Mouse (Mus musculus): ENCODE measurements around the gene Zc3h18. TPM values are rescaled to one million over a fixed set of nuclear protein-coding genes. Genes with fewer than 3 reads are reported as not detected.

The Zc3h18 gene
- polyA plus RNA-seq, 1 experiment from 2014 or later, result 47.4 TPM

DNA sequence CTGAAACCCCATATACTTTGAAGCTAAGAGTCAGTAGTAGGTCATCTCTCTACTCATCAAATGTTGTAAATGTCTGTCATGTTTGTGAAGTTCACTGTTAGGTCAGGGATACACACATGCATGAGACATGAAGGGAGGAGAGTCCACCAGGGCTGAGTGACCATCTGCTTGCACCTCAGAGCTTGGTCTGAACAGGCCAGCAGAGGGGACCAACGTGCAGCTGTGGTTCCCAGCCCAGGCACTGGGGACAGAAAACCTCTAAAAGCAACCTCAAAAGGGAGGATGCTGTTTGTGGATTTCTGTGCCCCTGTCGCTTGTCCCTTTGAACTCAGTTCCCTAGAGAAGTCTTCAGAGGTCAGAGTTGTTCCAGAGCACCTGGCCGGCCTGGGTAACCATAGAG lies 68.8 kb downstream of the Zc3h18 start:
- Histone ChIP-seq H3K4me3 (no peak overlapping the region), H3K36me3 (ENCODE audit: poor library complexity, severe bottlenecking) (no peaks in the 10 kb centered on the region), H3K4me2 (peak overlapping the region; percentile 95; the same call in 1 of the 2 replicates), H3K9me3 (replicated peaks) (no peaks in the 10 kb centered on the region), H3K27me3 (no peaks in the 10 kb centered on the region), H3K9ac (no peak overlapping the region), H3K4me1 (peaks cover 25% of the 10 kb centered on the region), H3K27ac (peak overlapping the region; percentile 98)
- 64% methylated on average over 3 of the region's 3 CpGs for WGBS
- ATAC-seq, result no peak

DNA sequence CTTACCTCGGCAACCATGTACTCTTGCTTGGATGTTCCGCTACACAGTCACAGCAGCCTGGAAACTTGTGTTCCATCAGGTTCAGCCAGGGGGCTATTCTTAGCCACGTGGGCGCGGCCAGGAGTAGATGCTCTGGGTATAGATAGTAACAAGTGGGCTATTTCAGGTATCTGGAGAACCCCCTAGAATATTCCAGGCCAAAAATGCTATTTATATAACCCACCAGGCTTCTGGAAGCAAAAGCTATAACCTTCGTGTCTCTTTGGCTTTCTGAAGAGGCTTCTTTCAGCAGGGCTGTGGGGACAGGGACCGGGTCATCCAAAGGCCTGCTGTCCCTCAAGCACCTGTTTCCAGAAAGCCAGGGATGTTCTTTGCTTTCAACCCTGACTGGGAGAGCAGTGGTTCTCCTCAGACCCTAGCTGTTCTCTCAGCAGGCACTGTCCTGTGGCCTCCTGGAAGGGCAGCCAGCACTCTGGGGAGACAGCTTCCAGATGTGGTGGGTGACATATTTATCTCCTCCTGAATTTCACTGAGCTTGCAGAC lies 74.8 kb downstream of the Zc3h18 start:
- no peak for ATAC-seq
- 82% methylated on average over 7 of the region's 7 CpGs for WGBS
- Histone ChIP-seq H3K4me2 (no peak overlapping the region), H3K9ac (no peak overlapping the region), H3K4me1 (no peaks in the 10 kb centered on the region), H3K27ac (no peak overlapping the region), H3K9me3 (replicated peaks) (no peaks in the 10 kb centered on the region), H3K36me3 (ENCODE audit: poor library complexity, severe bottlenecking) (no peaks in the 10 kb centered on the region), H3K27me3 (peaks cover 9% of the 10 kb centered on the region; the same call in 1 of the 2 replicates), H3K4me3 (no peak overlapping the region)

DNA sequence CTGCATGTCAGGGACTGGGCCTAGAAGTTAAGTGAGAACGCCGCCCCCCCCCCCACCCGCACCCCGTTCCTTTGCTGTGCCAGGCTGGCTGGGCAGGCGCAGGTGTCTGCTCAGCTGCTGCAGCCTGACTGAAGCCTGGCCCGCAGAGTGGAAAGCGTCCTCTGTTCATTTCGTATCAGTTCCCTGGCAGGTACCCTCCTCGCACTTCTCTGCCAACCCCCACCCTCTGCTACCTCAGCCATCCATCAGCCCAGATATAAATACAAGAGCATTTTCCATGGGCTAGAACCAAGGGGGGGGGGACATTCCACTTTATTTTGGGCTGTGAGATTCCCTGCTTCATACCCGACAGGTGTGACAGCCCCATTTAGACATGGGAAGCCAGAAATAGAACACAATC lies 75.7 kb downstream of the Zc3h18 start:
- no peak overlapping the region for H3K9ac ChIP-seq
- H3K4me2 ChIP-seq, result no peak overlapping the region

DNA sequence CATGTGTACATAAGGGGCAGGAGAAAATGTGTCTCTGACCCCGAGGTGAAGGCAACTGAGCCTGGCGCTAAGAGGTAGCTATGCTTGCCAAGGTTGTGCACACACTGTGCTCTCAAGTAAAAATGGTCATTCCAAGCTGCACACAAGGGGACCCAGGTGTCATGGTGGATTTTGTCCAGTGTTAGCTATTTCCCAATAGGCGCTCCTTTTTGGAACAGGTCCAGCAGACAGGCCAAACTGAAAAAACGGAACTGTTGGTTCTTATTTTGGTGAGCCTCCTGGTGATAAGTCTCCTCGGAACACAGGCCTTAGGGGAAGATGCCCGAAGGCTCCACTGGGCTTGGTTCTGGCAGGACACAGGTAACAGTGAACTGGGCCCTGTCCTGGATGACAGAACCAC lies 78.0 kb downstream of the Zc3h18 start:
- Histone ChIP-seq H3K9me3 (replicated peaks) (no peaks in the 10 kb centered on the region), H3K9ac (no peak overlapping the region), H3K27me3 (peaks cover 38% of the 10 kb centered on the region), H3K27ac (no peak overlapping the region), H3K4me3 (no peak overlapping the region), H3K4me1 (no peaks in the 10 kb centered on the region), H3K4me2 (no peak overlapping the region), H3K36me3 (ENCODE audit: poor library complexity, severe bottlenecking) (no peaks in the 10 kb centered on the region)
- 90% methylated on average over 6 of the region's 6 CpGs for WGBS
- ATAC-seq, result no peak

More for the DNA sequence above, 75.7 kb downstream of the Zc3h18 start:
- H3K27me3 ChIP-seq, result peaks cover 18% of the 10 kb centered on the region
- no peaks in the 10 kb centered on the region for H3K4me1 ChIP-seq
- H3K36me3 ChIP-seq (ENCODE audit: poor library complexity, severe bottlenecking), result no peaks in the 10 kb centered on the region
- H3K4me3 ChIP-seq, result no peak overlapping the region
- WGBS, result 84% methylated on average over 10 of the region's 10 CpGs
- no peak for ATAC-seq
- H3K27ac ChIP-seq, result no peak overlapping the region
- no peaks in the 10 kb centered on the region for H3K9me3 ChIP-seq (replicated peaks)

DNA sequence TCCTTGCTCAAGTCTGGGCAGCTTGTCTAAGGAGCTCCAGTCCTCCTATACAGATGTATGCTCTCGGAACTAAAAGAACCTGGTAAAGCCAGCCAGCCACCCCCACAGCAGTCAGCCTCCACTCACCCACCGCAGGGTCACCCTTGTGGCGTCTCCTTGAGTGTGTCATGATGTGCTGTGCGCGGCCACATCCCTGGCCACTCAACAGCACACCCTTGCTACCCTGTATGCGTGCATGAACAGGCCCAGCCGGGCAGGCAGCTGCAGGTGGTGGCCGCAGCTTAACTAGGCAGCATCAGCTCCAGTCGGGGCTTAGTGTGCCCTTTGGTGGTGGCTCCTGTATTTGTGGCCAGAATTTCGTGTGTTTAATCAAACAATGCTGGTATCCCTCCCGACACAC lies 80.8 kb downstream of the Zc3h18 start:
- Histone ChIP-seq H3K27ac (no peak overlapping the region), H3K36me3 (ENCODE audit: poor library complexity, severe bottlenecking) (no peaks in the 10 kb centered on the region), H3K9me3 (replicated peaks) (no peaks in the 10 kb centered on the region), H3K4me3 (no peak overlapping the region), H3K9ac (no peak overlapping the region), H3K4me1 (peaks cover 11% of the 10 kb centered on the region), H3K27me3 (peaks cover 66% of the 10 kb centered on the region), H3K4me2 (no peak overlapping the region)
- ATAC-seq, result no peak
- 75% methylated on average over 11 of the region's 11 CpGs for WGBS

DNA sequence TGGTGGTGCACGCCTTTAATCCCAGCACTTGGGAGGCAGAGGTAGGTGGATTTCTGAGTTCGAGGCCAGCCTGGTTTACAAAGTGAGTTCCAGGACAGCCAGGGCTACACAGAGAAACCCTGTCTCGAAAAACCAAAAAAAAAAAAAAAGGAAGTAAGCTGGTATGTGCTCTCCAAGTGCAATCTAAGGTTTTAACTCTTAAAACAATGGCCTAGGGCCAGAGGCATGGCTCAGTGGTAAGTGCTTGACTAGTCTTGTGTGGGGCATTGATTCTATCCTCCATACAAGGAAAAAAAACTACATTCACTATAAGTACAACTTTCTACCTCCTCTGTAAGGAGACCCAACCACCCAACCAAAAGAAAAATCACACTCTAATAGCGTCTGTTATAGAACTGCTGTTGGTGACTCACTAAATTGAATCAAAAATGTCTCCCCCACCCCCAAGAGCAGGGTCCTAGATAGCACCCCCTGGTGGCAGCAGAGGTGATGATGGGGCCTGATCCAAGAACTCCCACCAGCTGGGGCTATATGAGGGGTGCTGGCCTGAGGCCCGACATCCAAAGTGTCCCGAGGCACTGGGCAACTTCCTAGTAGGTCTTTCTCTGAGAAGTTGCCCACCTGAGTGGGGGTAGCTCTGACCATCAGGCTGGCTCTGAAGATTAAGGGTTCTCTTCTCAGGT lies 83.0 kb downstream of the Zc3h18 start:
- Histone ChIP-seq H3K9me3 (replicated peaks) (no peaks in the 10 kb centered on the region), H3K4me2 (no peak overlapping the region), H3K36me3 (ENCODE audit: poor library complexity, severe bottlenecking) (no peaks in the 10 kb centered on the region), H3K27ac (no peak overlapping the region), H3K4me1 (peaks cover 11% of the 10 kb centered on the region), H3K27me3 (peaks cover 87% of the 10 kb centered on the region), H3K4me3 (no peak overlapping the region), H3K9ac (no peak overlapping the region)
- ATAC-seq, result no peak
- WGBS, result 64% methylated on average over 6 of the region's 6 CpGs

DNA sequence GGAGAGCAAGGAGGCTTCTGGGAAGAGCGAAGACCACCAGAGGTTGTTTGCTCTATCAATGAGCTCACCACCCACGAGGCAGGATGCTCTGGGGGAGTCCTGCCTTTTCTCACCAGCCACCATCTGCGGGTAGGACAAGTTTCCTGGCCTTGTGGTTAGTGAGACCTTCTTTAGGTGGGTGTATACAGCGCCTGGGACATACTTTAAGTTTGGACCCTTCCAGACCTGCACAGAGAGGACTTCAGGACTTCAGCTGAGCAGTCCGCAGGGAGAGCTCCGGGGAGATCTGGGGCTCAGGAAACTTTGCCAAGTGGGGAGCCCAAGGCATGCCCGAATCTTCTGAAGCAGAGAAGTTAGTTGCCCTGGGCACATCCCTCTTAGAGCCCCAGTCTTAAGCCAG lies 83.6 kb downstream of the Zc3h18 start:
- peak overlapping the region; percentile 65 for H3K4me2 ChIP-seq
- no peak overlapping the region for H3K9ac ChIP-seq
- no peak overlapping the region for H3K27ac ChIP-seq
- no peaks in the 10 kb centered on the region for H3K36me3 ChIP-seq (ENCODE audit: poor library complexity, severe bottlenecking)
- H3K9me3 ChIP-seq (replicated peaks), result no peaks in the 10 kb centered on the region
- WGBS, result 35% methylated on average over 7 of the region's 7 CpGs
- no peak for ATAC-seq
- peaks cover 84% of the 10 kb centered on the region for H3K27me3 ChIP-seq
- H3K4me3 ChIP-seq, result peak overlapping the region; percentile 35; the same call in 1 of the 2 replicates
- peaks cover 11% of the 10 kb centered on the region for H3K4me1 ChIP-seq

DNA sequence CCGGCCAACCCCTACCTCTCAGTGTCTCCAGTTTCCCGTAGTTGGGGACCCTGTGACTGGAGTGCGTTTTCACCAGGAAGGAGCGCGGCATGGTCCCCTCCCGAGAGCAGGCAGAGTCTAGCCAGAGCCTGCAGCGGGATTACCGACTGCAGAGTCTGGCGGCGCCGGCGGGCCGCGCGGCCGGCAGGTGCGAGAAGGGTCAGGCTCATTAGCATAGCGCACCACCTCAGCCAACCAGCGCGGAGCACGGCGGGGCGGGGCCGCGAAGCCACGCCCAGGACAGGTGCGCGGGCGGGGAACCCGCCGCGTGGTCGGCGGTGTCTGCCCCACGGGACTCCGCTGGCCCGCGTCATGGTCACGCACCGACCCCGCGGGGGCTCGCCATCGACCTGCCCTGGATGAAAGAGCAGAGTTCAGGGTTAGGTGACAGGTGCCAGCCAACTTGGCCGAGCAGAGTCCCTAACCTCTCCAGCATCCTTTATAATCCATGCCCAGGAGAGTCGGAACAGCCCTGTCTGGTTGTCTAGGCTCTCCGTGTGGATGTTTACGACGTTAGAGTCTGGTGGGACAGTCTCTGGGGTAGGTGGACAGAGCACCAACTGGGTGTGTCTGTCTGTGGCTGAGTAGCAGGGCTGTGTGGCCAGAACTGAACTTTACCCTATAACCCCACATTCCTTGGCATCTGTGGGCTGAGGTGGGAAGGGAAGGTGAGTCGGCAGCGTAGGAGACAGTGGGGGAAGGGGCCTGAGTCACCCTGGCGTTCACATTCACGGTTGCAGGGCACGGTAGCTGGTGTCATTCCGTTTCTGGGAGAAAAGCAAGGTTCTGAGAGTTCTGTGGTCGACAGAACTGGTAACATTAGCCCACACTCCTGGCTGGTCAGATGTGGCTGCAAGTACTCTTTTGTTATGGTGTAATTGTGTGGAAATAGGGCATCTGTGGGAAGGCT lies 84.4 kb downstream of the Zc3h18 start, which contains the start of gene Snai3:
Gene Snai3, minus strand, starts transcription at position 210 of the 949 bp plus-strand sequence.
- H3K4me2 ChIP-seq, result peak within 1 kb of the TSS; percentile 65
- peaks cover 11% of the 10 kb centered on the region for H3K4me1 ChIP-seq
- H3K27ac ChIP-seq, result no peak within 1 kb of the TSS
- H3K9me3 ChIP-seq (replicated peaks), result no peaks in the 10 kb centered on the region
- peak; percentile 38; the same call in 1 of the 2 replicates for ATAC-seq
- H3K36me3 ChIP-seq (ENCODE audit: poor library complexity, severe bottlenecking), result peaks cover 6% of the 10 kb centered on the region
- peak within 1 kb of the TSS; percentile 36 for H3K9ac ChIP-seq
- 4% methylated on average over 29 of the region's 56 CpGs for WGBS
- H3K4me3 ChIP-seq, result peak within 1 kb of the TSS; percentile 35
- H3K27me3 ChIP-seq, result peaks cover 82% of the 10 kb centered on the region

DNA sequence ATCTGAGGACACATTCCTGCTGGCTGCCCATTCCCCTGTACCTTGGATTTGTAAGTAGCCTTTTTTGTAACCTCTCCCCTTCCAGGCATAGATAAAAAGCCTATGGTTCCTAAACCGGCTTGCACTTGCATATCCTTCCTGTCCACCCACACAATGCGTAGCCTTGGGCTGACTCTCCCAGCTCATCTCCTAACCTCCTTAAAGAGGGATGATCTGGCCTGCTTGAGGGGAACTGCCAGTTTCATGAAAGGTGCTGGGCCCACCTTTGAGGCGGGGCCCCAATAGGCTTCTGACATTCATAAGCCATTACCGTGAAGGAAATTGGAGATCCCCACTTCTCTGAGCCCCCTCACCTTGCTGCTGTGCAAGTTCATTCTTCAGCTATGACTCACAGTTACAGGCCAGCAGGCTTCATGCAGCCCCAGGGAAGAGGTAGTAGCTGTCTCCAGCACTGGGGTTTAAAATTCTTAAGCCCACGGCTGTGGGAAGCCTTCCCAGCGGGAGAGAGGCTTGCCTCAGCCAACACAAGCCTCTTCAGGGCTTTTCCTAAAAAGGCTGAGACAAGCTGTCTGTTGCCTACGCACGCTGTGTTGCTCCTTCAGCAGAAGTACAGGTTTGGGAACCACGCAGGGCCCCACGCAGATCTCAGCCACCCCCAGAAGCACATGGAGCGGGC lies 85.2 kb downstream of the Zc3h18 start:
- Histone ChIP-seq H3K9me3 (replicated peaks) (no peaks in the 10 kb centered on the region), H3K36me3 (ENCODE audit: poor library complexity, severe bottlenecking) (peaks cover 13% of the 10 kb centered on the region), H3K4me3 (no peak overlapping the region), H3K4me2 (no peak overlapping the region), H3K9ac (no peak overlapping the region), H3K27me3 (peaks cover 74% of the 10 kb centered on the region), H3K27ac (no peak overlapping the region), H3K4me1 (peaks cover 11% of the 10 kb centered on the region)
- no peak for ATAC-seq
- 65% methylated on average over 11 of the region's 11 CpGs for WGBS

DNA sequence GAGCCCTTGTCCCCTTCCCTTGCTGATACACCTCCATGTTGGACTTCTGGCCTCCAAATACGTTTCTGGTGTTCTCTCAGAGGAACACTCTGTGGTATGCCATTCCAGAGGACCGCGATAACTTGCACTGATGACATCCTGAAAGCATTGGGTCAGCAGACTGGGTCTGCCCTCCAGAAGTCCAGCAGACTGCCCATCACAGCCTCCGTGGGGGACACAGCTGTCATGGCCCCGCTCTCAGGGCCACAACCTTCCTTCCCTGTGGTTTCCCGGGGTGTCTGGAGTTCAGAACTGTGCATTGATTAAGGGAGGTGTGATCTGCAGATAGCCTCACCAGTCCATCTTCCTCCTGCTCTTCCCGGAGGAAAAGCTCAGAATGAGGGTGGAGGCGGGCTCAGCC lies 86.1 kb downstream of the Zc3h18 start:
- no peak for ATAC-seq
- Histone ChIP-seq H3K36me3 (ENCODE audit: poor library complexity, severe bottlenecking) (peaks cover 22% of the 10 kb centered on the region), H3K9me3 (replicated peaks) (no peaks in the 10 kb centered on the region), H3K9ac (no peak overlapping the region), H3K4me1 (peaks cover 11% of the 10 kb centered on the region), H3K27ac (no peak overlapping the region), H3K27me3 (peaks cover 65% of the 10 kb centered on the region), H3K4me3 (no peak overlapping the region), H3K4me2 (no peak overlapping the region)
- WGBS, result 69% methylated on average over 8 of the region's 8 CpGs

DNA sequence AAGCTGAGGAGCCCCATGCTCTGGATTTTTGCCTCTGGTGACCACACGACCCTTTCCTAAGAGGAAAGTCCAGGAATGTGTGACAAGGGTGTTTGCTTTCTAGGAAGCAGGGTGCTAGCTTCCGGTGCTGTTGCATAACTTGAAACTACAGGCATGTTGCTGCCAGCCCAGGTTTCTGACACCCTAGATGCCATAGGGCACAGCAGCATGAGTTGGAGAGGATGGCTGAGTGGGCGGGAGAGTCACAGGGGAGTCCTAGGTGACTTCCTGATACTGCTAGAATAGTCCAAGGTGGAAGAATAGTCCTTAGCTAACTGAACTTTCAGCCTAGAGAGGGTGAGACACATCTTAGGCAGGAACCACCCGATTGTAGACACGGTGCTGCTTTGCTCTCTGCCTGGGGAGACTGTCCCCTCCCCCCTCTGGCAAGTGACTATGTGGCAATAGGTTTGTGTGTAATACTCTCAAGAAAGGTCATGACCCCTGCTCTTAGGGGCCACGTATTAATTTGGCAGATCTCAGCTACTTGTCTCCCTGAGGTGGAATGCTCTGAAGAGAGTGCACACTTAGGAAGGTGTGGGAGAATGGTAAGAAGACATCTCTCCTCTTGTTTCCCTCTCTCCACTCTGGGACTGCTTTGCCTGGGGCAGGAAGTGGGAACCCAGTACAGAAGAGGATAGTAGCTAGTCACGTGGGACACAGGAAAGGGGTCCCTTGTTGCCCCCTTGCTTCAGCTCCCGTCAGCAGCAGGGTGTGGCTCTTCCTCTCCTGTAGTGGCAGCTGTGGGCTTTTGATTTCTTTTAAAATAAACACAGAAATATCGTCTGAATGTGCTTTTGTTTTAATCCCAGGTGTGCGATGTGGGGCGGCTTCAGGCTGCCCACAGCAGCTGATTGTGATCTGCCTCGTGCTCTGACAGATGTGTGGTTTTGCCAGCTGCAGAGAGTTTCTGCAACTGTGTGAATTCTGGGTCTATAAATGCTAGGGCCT lies 87.5 kb downstream of the Zc3h18 start:
- Histone ChIP-seq H3K36me3 (ENCODE audit: poor library complexity, severe bottlenecking) (peaks cover 36% of the 10 kb centered on the region), H3K4me2 (no peak overlapping the region), H3K4me1 (peaks cover 11% of the 10 kb centered on the region), H3K27ac (no peak overlapping the region), H3K9me3 (replicated peaks) (no peaks in the 10 kb centered on the region), H3K9ac (no peak overlapping the region), H3K27me3 (peaks cover 53% of the 10 kb centered on the region), H3K4me3 (no peak overlapping the region)
- 71% methylated on average over 12 of the region's 12 CpGs for WGBS
- no peak for ATAC-seq

Data from forebrain, embryonic 13.5 days (tissue).